Mouse (Mus musculus): ENCODE results near the gene Prps2. TPM values are rescaled to one million over a fixed set of nuclear protein-coding genes. Genes with fewer than 3 reads are reported as not detected.
"Not testable (repeated sequence)": the region's sequence is repeated elsewhere in the genome, so short reads cannot be mapped to it uniquely, and the experiment has no call there.

The Prps2 gene
- 10 to 100 TPM; 15.1 to 25.0 TPM for total RNA-seq (2021)
- long read RNA-seq, experiment 1, transcript Prps2-201 (7 exons, 3,699 nt), result major isoform, 5 of 11 reads
- long read RNA-seq, experiment 1, partial matches to known transcripts, result 1 of 11 reads
- long read RNA-seq, experiment 1, other reads (novel, unspliced or antisense), result 5 of 11 reads
- long read RNA-seq, experiment 2, partial matches to known transcripts, result 0 of 3 reads
- long read RNA-seq, experiment 2, other reads (novel, unspliced or antisense), result 0 of 3 reads

- peak; percentile 28 to 39 for DNase-seq
These were observed at the start of gene Prps2 for GRCm38 (mm10) chrX:167382047-167382853. TSS of gene Prps2 (minus strand) at chrX:167382749.

GRCm38 (mm10) chrX:167417654-167418053 is 35.1 kb upstream of the Prps2 start:
- DNase-seq, result no peak

- DNase-seq, result no peak
These were observed 12.4 kb upstream of the Prps2 start for GRCm38 (mm10) chrX:167394940-167395339.

- DNase-seq, result no peak
These were observed 4.1 kb upstream of the Prps2 start for GRCm38 (mm10) chrX:167386647-167387046.

GRCm38 (mm10) chrX:167382854-167383186 is 271 bp upstream of the Prps2 start:
- DNase-seq, result no peak

GRCm38 (mm10) chrX:167381583-167382046 is 934 bp downstream of the Prps2 start:
- DNase-seq, result peak in 1 of 2 experiments; percentile 14

GRCm38 (mm10) chrX:167380073-167380472 is 2.5 kb downstream of the Prps2 start:
- DNase-seq, result no peak

- not testable (repeated sequence) for DNase-seq
These were observed 21.3 kb downstream of the Prps2 start for GRCm38 (mm10) chrX:167361231-167361630.

GRCm38 (mm10) chrX:167359704-167360103 is 22.8 kb downstream of the Prps2 start:
- DNase-seq, result no peak

- peak in 1 of 2 experiments; percentile 12 for DNase-seq
These were observed 25.1 kb downstream of the Prps2 start for GRCm38 (mm10) chrX:167357415-167357814.

- no peak for DNase-seq
These were observed 26.6 kb downstream of the Prps2 start for GRCm38 (mm10) chrX:167355965-167356364.

- no peak for DNase-seq
These were observed 28.9 kb downstream of the Prps2 start for GRCm38 (mm10) chrX:167353617-167354016.

- no peak for DNase-seq
These were observed 36.1 kb downstream of the Prps2 start for GRCm38 (mm10) chrX:167346440-167346839.

- DNase-seq, result no peak
These were observed 38.2 kb downstream of the Prps2 start for GRCm38 (mm10) chrX:167344356-167344755.

- DNase-seq, result no peak
These were observed 40.7 kb downstream of the Prps2 start for GRCm38 (mm10) chrX:167341811-167342210.

GRCm38 (mm10) chrX:167340190-167340589 is 42.4 kb downstream of the Prps2 start:
- DNase-seq, result no peak

GRCm38 (mm10) chrX:167337990-167338389 is 44.6 kb downstream of the Prps2 start:
- no peak for DNase-seq

GRCm38 (mm10) chrX:167334571-167334970 is 48.0 kb downstream of the Prps2 start:
- DNase-seq, result no peak

- no peak for DNase-seq
These were observed 49.9 kb downstream of the Prps2 start for GRCm38 (mm10) chrX:167332607-167333006.

- no peak for DNase-seq
These were observed 51.6 kb downstream of the Prps2 start for GRCm38 (mm10) chrX:167330993-167331392.

GRCm38 (mm10) chrX:167330399-167330798 is 52.1 kb downstream of the Prps2 start, which contains the start of gene Tlr7:
TSS of gene Tlr7 (minus strand) at chrX:167330558.
- DNase-seq, result no peak

GRCm38 (mm10) chrX:167329620-167330019 is 52.9 kb downstream of the Prps2 start:
- no peak for DNase-seq

GRCm38 (mm10) chrX:167329098-167329497 is 53.5 kb downstream of the Prps2 start:
- DNase-seq, result peak; percentile 25 to 43

All from heart, adult 18-20 months (tissue).